Mouse (Mus musculus) E14TG2a.4 (cell line): ENCODE data around the gene Ube2c.

Experiments
- H3K27me3 ChIP-seq: 2 replicates; pipeline ENCODE4 v1.6.1; 2014; ENCODE audit warnings: low read length, control low read depth; ENCODE audit not compliant: insufficient read depth
- H3K36me3 ChIP-seq: 2 replicates; pipeline ENCODE4 v1.6.1; 2014; ENCODE audit warnings: low read length, control low read depth; ENCODE audit not compliant: insufficient read depth
- H3K4me1 ChIP-seq: replicated peaks from 2 replicates; pipeline ENCODE4 v1.6.1; 2014; ENCODE audit warnings: low read depth, low read length, control low read depth
- H3K4me3 ChIP-seq: replicated peaks from 2 replicates; pipeline ENCODE4 v1.5.1; 2014; ENCODE audit warnings: mild to moderate bottlenecking, low read length
- H3K9me3 ChIP-seq: 2 replicates; pipeline ENCODE4 v1.6.1; 2014; ENCODE audit warnings: low read length, control low read depth
- CTCF ChIP-seq: conservative IDR thresholded peaks from 2 replicates; pipeline ENCODE4 v1.5.1; 2014; ENCODE audit warnings: low read length
- NANOG ChIP-seq: IDR thresholded peaks from 2 replicates; pipeline ENCODE4 v1.6.1; 2014; ENCODE audit warnings: borderline replicate concordance, low read length, mixed read lengths
- POU5F1 ChIP-seq: IDR thresholded peaks from 2 replicates; pipeline ENCODE4 v1.6.1; 2014; ENCODE audit warnings: low read length, borderline replicate concordance

The Ube2c gene

DNA sequence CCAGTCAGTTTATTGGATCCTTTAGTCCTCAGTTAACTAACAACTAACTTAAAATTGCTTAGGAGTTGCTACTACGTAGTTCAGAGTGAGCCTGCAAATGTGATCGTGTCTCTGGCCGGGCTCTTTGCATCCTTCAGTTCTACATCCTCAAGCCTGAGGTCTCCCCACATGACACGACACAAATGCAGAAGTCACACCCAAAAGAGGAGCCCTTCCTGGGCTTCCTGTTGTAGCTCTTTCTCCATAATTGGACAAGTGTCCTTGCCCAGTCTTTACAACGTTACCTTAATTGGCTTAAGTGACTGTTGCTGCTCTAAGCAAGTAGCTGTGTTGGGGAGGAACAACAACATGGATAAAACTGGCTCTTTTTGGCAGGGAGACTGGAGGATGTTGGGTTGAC, 45.6 kb downstream of the Ube2c start:
- peaks cover 61% of the 10 kb centered on the region for H3K36me3 ChIP-seq
- no peak overlapping the region for H3K4me3 ChIP-seq
- no peaks in the 10 kb centered on the region for H3K9me3 ChIP-seq
- H3K4me1 ChIP-seq: peaks cover 67% of the 10 kb centered on the region
- no peaks in the 10 kb centered on the region for H3K27me3 ChIP-seq
- TF ChIP-seq NANOG: no peak
- no peak for TF ChIP-seq POU5F1
- no peak for TF ChIP-seq CTCF

DNA sequence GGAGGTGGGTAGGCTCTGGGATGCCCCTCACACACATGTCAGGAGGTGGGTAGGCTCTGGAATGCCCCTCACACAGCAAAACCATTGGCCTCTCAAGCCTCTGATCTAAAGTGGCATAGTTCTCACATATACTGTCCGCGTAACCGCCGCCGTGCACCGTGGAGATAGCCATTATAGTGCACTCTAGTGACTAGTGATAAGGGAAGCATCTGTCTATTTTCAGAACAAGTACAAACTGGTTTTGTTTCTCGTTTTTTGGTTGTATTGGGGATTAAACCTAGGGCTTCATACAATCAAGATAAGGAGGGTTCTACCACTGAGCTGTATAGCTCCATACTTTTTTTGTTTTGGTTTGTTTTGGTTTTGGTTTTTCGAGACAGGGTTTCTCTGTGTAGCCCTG, 46.1 kb downstream of the Ube2c start:
- no peaks in the 10 kb centered on the region for H3K27me3 ChIP-seq
- peaks cover 72% of the 10 kb centered on the region for H3K4me1 ChIP-seq
- TF ChIP-seq CTCF: no peak
- no peak for TF ChIP-seq NANOG
- no peak for TF ChIP-seq POU5F1
- H3K36me3 ChIP-seq: peaks cover 61% of the 10 kb centered on the region
- no peaks in the 10 kb centered on the region for H3K9me3 ChIP-seq
- no peak overlapping the region for H3K4me3 ChIP-seq

DNA sequence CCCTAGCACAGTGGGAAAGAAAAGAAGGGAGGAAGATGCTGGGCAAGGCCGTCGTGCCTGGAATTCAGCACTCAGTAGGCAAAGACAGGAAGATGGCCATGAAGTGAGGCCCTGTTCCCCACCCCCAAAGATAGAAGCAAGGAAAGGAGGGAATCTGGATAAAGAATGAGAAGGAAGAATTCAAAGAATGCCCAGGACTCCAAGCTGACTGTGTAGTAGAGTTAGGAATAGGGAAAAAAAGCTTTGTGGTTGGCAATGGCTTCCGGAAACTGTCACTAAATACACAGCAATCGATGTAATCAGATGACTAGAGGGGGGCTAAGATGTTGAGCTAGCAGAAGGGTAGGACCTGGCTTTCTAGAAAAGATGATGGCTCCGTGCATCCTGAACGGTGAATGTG, 47.5 kb downstream of the Ube2c start:
- Histone ChIP-seq H3K4me3 (peak overlapping the region; percentile 18; the same call in 1 of the 2 replicates), H3K4me1 (peaks cover 86% of the 10 kb centered on the region), H3K36me3 (peaks cover 63% of the 10 kb centered on the region), H3K9me3 (no peaks in the 10 kb centered on the region), H3K27me3 (no peaks in the 10 kb centered on the region)
- TF ChIP-seq NANOG (no peak), CTCF (no peak), POU5F1 (no peak)

DNA sequence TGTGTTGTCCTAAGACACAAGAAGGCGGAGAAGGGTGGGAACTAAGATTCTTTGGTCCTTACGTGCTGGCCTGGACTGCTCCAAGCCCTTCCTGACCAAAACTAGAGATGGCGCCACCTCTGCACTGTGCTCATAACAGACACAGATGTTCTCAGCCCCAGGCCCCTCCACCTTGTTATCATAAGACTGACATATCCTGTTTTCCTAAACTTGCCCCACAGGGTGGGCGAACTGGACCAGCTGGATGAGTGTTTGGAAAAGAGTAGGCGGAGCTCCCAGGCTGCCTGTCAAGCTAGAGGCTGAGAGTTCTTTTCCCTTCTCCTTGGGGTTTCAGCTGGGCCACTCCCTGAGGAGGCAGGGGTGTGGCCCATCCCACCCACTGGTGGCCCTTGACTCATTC, 48.0 kb downstream of the Ube2c start:
- peaks cover 89% of the 10 kb centered on the region for H3K4me1 ChIP-seq
- peaks cover 58% of the 10 kb centered on the region for H3K36me3 ChIP-seq
- H3K4me3 ChIP-seq: peak overlapping the region; percentile 18; the same call in 1 of the 2 replicates
- no peaks in the 10 kb centered on the region for H3K9me3 ChIP-seq
- TF ChIP-seq CTCF (no peak), POU5F1 (no peak), NANOG (no peak)
- no peaks in the 10 kb centered on the region for H3K27me3 ChIP-seq

DNA sequence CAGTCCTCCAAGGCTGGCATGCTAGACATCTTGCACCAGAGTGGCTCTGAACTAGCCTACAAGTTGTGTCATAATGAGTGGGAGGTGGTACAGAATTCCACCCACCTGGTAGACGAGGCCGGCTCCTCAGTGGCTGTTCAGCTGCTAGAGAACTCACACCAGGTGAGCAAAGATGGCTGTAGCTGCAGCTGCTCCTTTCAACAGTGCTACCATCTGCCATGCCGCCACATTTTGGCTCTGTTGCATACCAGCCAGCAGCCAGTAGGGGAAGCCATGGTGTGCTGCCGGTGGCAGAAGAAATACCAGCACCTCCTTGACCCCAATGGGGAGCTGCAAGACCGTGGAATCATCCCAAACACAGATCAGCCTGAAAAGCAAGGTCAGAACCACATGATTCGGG, 51.4 kb downstream of the Ube2c start:
- TF ChIP-seq POU5F1: no peak
- no peak for TF ChIP-seq CTCF
- TF ChIP-seq NANOG: no peak
- H3K27me3 ChIP-seq: no peaks in the 10 kb centered on the region
- peaks cover 89% of the 10 kb centered on the region for H3K4me1 ChIP-seq
- no peaks in the 10 kb centered on the region for H3K9me3 ChIP-seq
- H3K4me3 ChIP-seq: peak overlapping the region; percentile 93
- peaks cover 51% of the 10 kb centered on the region for H3K36me3 ChIP-seq

DNA sequence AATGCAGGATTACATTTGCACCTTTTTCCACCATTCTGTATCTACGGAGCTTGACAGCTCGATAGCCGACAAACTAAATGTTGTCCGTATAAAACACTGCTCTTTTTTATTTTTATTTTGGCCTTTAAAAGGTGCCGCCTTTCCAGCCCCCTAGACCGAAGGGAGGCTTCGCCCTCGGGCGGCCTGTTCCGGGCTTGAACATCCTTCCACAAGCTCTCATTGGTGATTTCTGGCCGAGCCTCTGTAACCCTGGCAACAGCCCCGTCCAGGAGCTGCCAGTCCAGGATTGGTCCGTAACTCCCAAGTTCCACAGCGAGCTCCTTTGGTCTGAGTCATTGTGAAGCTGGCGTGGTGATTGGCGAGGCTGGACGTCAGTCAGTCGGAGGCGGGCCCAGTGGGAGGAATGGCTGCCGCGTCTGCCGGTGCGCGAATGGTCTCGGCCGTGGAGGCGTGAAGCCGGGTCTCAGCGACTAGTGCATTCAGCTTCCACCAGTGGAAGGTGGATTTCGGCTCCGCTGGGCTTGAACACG, 53.0 kb downstream of the Ube2c start, which contains the start of gene Zswim1:
Gene Zswim1 (plus strand): TSS at position 51 of the 530 bp plus-strand sequence.
- no peak for TF ChIP-seq CTCF
- no peak for TF ChIP-seq POU5F1
- TF ChIP-seq NANOG: no peak
- H3K4me1 ChIP-seq: peaks cover 89% of the 10 kb centered on the region
- H3K9me3 ChIP-seq: no peaks in the 10 kb centered on the region
- H3K36me3 ChIP-seq: peaks cover 68% of the 10 kb centered on the region
- H3K4me3 ChIP-seq: peak within 1 kb of the TSS; percentile 93
- H3K27me3 ChIP-seq: no peaks in the 10 kb centered on the region

DNA sequence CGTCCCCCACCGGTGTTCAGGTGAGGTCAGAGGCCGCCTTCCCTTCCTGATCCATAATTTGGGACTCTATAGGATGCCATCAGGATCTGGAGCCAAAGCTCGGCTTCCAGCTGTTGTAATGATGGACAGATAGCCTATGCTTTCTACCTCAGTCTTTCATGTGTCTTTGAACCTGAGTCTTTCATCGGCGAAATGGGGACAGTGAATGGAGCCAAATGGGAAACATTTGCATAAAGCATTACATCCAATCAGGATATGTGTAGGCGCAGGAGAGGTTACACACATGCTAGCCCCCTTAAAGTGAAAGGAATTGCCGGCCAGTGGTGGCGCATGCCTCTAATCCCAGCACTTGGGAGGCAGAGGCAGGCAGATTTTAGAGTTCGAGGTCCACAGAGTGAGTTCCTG, 53.5 kb downstream of the Ube2c start:
- Histone ChIP-seq H3K36me3 (peaks cover 72% of the 10 kb centered on the region), H3K4me1 (peaks cover 89% of the 10 kb centered on the region), H3K27me3 (no peaks in the 10 kb centered on the region), H3K4me3 (peak overlapping the region; percentile 93), H3K9me3 (no peaks in the 10 kb centered on the region)
- no peak for TF ChIP-seq NANOG
- TF ChIP-seq POU5F1: no peak

DNA sequence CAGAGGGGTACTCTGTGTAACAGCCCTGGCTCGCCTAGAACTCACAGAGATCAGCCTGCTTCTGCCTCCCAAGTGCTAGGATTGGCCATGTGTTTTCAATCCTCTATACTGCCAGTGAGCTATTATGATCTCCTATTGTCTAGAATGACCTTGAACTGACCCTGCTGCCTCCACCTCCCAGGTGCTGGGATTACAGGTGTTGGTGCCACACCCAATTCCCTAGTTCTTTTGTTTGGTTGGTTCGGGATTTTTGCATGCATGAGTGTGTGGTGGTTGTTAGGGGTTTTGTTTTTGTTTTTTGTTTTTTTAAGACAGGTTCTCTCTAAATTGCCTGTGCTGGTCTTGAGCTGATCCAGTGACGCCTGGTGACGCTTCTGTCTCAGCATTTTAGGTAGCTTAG, 54.3 kb downstream of the Ube2c start:
- TF ChIP-seq CTCF: no peak
- TF ChIP-seq NANOG: peak; percentile 54; the same call in 1 of the 2 replicates
- H3K4me1 ChIP-seq: peaks cover 89% of the 10 kb centered on the region
- H3K9me3 ChIP-seq: no peaks in the 10 kb centered on the region
- H3K36me3 ChIP-seq: peaks cover 77% of the 10 kb centered on the region
- H3K4me3 ChIP-seq: peak overlapping the region; percentile 93
- no peaks in the 10 kb centered on the region for H3K27me3 ChIP-seq

DNA sequence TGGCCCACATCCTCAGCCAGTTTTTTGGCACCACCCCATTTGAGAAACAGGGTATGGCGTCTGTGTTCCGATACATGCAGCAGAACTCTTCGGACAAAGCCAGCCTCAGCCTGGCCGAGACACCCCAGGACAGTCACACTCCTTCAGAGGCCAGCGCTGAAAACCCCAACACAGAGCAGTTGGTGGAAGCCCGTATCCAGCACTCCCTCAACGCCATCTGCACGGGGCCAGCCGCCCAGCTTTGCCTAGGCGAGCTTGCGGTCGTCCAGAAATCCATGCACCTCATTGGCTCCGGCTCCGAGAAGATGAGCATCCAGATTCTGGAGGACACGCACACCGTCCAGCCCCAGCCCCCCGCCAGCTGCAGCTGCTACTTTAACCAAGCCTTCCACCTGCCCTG, 55.8 kb downstream of the Ube2c start:
- Histone ChIP-seq H3K9me3 (no peaks in the 10 kb centered on the region), H3K27me3 (no peaks in the 10 kb centered on the region)

More for the DNA sequence above, 55.8 kb downstream of the Ube2c start:
- peaks cover 89% of the 10 kb centered on the region for H3K4me1 ChIP-seq
- TF ChIP-seq POU5F1 (no peak), NANOG (no peak), CTCF (no peak)
- peaks cover 66% of the 10 kb centered on the region for H3K36me3 ChIP-seq
- peak overlapping the region; percentile 93 for H3K4me3 ChIP-seq
